Mouse (Mus musculus) limb, embryonic 13.5 days (tissue): ENCODE results near the gene Pde4b. TPM values are rescaled to one million over a fixed set of nuclear protein-coding genes. Genes with fewer than 3 reads are reported as not detected.

ENCODE experiments used
- ATAC-seq: fragments of 200-750 bp; cut with Nextera tagmentation; 2 replicates; pipeline ENCODE4 v1.8.0; 2017; ENCODE audit warnings: low read depth, moderate number of reproducible peaks, moderate TSS enrichment; ENCODE audit not compliant: low FRiP score
- H3K27ac ChIP-seq: fragments of 300-500 bp; sonication (generic); 2 replicates; pipeline ENCODE4 v1.5.1; 2015; ENCODE audit warnings: inconsistent platforms, mild to moderate bottlenecking, moderate library complexity
- H3K27me3 ChIP-seq: fragments of 300-500 bp; sonication (generic); 2 replicates; pipeline ENCODE4 v1.6.1; 2015; ENCODE audit warnings: mild to moderate bottlenecking, inconsistent platforms
- H3K36me3 ChIP-seq: fragments of 300-500 bp; sonication (generic); 2 replicates; pipeline ENCODE4 v1.6.1; 2015; ENCODE audit warnings: inconsistent platforms, mild to moderate bottlenecking, moderate library complexity
- H3K4me1 ChIP-seq: fragments of 300-500 bp; sonication (generic); 2 replicates; pipeline ENCODE4 v1.6.1; 2015; ENCODE audit warnings: inconsistent platforms
- H3K4me2 ChIP-seq: fragments of 300-500 bp; sonication (generic); replicated peaks from 2 replicates; pipeline ENCODE4 v1.6.1; 2015; ENCODE audit warnings: inconsistent platforms, mild to moderate bottlenecking, moderate library complexity
- H3K4me3 ChIP-seq: fragments of 300-500 bp; sonication (generic); 2 replicates; pipeline ENCODE4 v1.5.1; 2015; ENCODE audit warnings: moderate library complexity, mild to moderate bottlenecking, inconsistent platforms
- H3K9ac ChIP-seq: fragments of 300-500 bp; sonication (generic); 2 replicates; pipeline ENCODE4 v1.6.1; 2015; ENCODE audit warnings: mild to moderate bottlenecking, inconsistent platforms
- H3K9me3 ChIP-seq: fragments of 300-500 bp; sonication (generic); 2 replicates; pipeline ENCODE4 v1.6.1; 2016; ENCODE audit warnings: inconsistent platforms
- WGBS: fragments of 180-500 bp; shearing (Covaris S2); methylation state at CpG from one replicate; pipeline ENCODE4 v1.1.7; 2015; 5-methylcytosine and 5-hydroxymethylcytosine counted together
- polyA plus RNA-seq: library from polyadenylated mRNA; unstranded; fragments of >200 nt; fragmentation: Nextera tagmentation; extraction: Ambion mirVana; gene quantifications from 2 replicates; pipeline ENCODE4 v1.2.1, GENCODE M21; 2015

Gene Pde4b
- polyA plus RNA-seq, 1 experiment from 2014 or later = 16.2 TPM

DNA sequence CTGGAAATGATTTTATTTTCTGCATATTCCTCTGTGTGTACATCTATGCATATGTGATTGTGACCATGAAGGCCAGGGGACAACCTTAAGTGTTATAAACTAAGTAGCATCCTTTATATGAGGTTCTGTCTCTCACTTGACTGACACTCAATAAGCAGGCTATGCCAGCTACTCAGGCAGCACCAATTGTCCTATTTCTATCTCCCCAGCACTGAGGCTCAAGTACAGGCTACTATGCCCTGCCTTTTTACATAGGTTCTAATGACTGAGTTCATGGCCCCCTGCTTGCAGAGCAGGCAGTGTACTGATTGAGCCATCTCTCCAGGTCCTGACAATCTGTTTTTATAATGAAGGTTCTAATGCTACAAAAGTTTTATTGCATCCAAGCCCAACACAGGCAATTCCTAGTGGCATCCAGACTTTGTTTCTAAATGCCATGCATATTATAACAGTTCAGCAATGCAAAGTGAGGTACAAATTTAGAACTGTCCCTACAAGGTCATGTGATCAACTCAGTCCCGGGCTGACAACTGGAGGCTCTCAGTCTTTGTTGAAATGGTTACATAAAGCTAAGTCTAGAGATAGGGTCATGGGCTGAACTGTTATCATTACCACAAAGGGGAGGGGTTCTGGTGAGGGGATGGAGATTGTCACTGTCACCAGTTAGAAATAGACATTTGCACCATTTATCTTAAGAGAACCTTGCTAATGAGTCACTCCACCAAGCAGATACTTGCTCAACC lies 295.6 kb downstream of the Pde4b start:
- no peaks in the 10 kb centered on the region for H3K27me3 ChIP-seq
- H3K4me3 ChIP-seq = no peak overlapping the region
- H3K4me2 ChIP-seq = no peak overlapping the region
- 77% methylated on average over 1 of the region's 1 CpGs for WGBS
- no peak for ATAC-seq
- no peaks in the 10 kb centered on the region for H3K9me3 ChIP-seq
- no peaks in the 10 kb centered on the region for H3K36me3 ChIP-seq
- H3K27ac ChIP-seq = no peak overlapping the region
- H3K9ac ChIP-seq = no peak overlapping the region
- H3K4me1 ChIP-seq = no peaks in the 10 kb centered on the region

DNA sequence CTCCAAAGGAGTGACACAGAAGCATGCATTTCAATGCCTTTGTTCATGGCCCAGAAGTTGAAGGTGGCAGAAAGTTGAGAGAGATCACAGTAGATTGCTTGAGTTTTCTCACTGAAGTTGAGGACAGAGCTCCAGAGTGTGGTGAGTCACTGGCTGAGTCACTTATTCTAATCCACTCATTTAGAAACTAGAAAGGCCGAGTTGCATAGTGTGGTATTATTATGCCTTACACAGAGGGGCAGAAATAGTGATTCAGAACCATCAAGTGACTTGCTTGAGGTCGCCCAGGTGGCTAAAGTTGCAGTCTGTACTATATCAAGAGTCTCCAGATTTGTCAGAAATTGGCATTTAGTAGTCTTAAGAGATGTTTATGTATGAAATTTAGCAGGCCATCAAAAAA lies 306.3 kb downstream of the Pde4b start:
- Histone ChIP-seq H3K27me3 (no peaks in the 10 kb centered on the region), H3K9ac (no peak overlapping the region), H3K27ac (no peak overlapping the region), H3K4me3 (no peak overlapping the region), H3K4me2 (no peak overlapping the region), H3K36me3 (no peaks in the 10 kb centered on the region), H3K4me1 (no peaks in the 10 kb centered on the region), H3K9me3 (0 out of 2 replicates have a peak, but pooled peaks cover 6% of the 10 kb centered on the region)
- whole genome bisulfite sequencing = 63% methylated on average over 2 of the region's 2 CpGs
- ATAC-seq = no peak

DNA sequence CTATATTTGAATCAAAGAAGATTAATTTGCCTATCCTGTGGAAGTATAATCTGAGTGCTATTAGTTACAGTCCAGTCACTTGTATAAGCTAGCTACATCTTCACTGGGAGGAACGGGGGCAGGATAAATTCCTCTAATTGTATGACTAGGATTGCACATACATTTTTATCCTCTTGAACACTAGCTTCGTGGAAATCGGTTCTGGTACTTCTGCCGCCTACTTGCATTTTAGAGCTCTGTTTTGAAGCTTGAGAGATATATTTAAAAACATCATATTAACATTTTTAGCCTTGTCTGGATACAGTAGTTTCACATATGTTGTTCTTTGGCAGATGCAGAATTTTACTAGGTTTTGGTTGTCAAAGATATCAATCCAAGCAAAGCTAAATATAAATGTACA lies 310.0 kb downstream of the Pde4b start:
- Histone ChIP-seq H3K4me1 (no peaks in the 10 kb centered on the region), H3K36me3 (no peaks in the 10 kb centered on the region), H3K27me3 (no peaks in the 10 kb centered on the region), H3K4me3 (no peak overlapping the region), H3K9ac (no peak overlapping the region), H3K9me3 (0 out of 2 replicates have a peak, but pooled peaks cover 6% of the 10 kb centered on the region), H3K4me2 (no peak overlapping the region), H3K27ac (no peak overlapping the region)
- 90% methylated on average over 4 of the region's 4 CpGs for WGBS
- no peak for ATAC-seq

DNA sequence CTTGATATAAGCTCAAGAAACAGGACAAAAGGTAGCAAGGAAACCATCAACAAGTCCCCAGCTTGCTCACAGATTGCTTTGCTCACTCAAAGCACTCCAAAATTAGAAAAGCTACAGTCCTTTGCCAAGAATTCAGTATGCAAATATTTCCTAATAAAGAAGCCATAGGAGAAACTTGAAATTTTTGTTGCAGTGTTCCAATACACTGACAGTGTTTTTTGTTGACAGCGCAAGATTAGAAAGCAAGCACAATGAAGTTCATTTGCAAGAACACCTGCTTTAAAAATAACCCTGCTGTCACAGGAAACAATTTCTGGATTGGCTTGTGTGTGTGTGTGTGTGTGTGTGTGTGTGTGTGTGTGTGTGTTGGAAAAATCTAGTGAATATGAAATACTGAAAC lies 311.2 kb downstream of the Pde4b start:
- Histone ChIP-seq H3K36me3 (no peaks in the 10 kb centered on the region), H3K4me2 (no peak overlapping the region), H3K9me3 (0 out of 2 replicates have a peak, but pooled peaks cover 6% of the 10 kb centered on the region), H3K27ac (no peak overlapping the region), H3K9ac (no peak overlapping the region), H3K4me1 (no peaks in the 10 kb centered on the region), H3K4me3 (no peak overlapping the region), H3K27me3 (no peaks in the 10 kb centered on the region)
- ATAC-seq = no peak
- WGBS = 96% methylated on average over 1 of the region's 1 CpGs

DNA sequence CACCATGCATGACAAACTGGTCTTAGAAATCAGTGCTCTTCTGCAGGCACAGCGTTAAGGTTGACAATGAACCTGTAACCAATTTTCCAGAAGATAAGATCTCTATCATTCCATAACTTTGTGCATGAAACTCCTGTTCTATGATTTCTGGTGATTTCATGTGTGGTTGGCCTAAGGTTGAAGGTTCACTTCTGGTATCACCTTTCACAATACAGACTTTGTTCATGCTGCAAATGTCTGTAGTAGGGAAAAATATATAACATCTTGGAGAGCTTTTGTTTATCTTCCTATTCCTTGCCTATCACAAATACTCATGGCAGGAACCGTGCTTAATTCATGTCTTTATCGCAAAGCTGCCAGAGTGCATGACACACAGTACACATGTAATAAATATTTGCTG lies 319.5 kb downstream of the Pde4b start:
- no peak for ATAC-seq
- H3K27ac ChIP-seq = no peak overlapping the region
- H3K27me3 ChIP-seq = no peaks in the 10 kb centered on the region
- no peak overlapping the region for H3K4me3 ChIP-seq
- no peaks in the 10 kb centered on the region for H3K9me3 ChIP-seq
- no peak overlapping the region for H3K4me2 ChIP-seq
- H3K4me1 ChIP-seq = peaks cover 3% of the 10 kb centered on the region; the same call in 1 of the 2 replicates
- H3K36me3 ChIP-seq = no peaks in the 10 kb centered on the region
- H3K9ac ChIP-seq = no peak overlapping the region
- 65% methylated on average over 3 of the region's 3 CpGs for WGBS

DNA sequence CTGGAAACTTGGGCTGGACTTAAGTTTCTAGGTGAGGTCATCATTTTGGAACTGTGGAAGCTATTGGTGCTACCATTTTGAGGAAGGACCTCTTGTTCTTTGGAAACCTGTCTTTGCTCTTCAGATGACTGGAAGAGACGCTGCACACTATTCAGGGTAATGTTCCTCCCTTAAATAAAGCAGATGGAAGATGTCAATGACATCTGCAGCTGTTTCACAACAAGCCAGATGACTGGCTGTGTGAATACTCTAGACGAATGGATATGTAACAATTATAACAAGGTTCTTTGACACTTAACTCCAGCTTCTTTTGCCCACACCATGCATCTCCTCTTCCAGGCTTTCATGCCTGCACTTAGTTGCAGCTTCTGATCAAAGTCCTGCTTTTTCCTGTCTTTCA lies 320.8 kb downstream of the Pde4b start:
- Histone ChIP-seq H3K27ac (no peak overlapping the region), H3K9me3 (no peaks in the 10 kb centered on the region), H3K4me3 (no peak overlapping the region), H3K9ac (no peak overlapping the region), H3K4me2 (no peak overlapping the region), H3K36me3 (no peaks in the 10 kb centered on the region), H3K4me1 (peaks cover 3% of the 10 kb centered on the region; the same call in 1 of the 2 replicates), H3K27me3 (no peaks in the 10 kb centered on the region)
- ATAC-seq = no peak
- WGBS = 62% methylated on average over 2 of the region's 2 CpGs

DNA sequence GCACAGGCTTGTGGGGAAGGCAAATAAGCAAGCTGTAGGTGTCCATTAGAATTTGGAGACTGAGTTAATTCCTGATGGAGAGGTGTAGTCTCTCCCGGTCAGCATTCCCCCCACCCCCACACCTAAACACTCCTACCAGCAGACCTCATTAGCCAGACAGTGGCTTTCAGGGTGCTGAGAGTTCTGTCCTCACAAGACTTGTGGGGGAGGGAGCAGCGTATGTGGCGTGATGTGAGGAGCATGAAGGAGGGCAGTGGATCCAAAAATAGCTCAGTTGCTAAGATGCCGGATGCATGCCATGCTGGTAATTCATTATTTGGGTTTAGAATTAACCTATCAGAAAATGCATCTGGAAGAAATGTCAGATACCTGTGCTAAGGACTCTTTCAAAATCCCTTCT lies 321.6 kb downstream of the Pde4b start:
- Histone ChIP-seq H3K4me2 (no peak overlapping the region), H3K36me3 (no peaks in the 10 kb centered on the region), H3K9me3 (no peaks in the 10 kb centered on the region), H3K4me3 (no peak overlapping the region), H3K27me3 (no peaks in the 10 kb centered on the region), H3K9ac (no peak overlapping the region), H3K27ac (no peak overlapping the region), H3K4me1 (peaks cover 3% of the 10 kb centered on the region; the same call in 1 of the 2 replicates)
- 40% methylated on average over 4 of the region's 4 CpGs for WGBS
- ATAC-seq = no peak

DNA sequence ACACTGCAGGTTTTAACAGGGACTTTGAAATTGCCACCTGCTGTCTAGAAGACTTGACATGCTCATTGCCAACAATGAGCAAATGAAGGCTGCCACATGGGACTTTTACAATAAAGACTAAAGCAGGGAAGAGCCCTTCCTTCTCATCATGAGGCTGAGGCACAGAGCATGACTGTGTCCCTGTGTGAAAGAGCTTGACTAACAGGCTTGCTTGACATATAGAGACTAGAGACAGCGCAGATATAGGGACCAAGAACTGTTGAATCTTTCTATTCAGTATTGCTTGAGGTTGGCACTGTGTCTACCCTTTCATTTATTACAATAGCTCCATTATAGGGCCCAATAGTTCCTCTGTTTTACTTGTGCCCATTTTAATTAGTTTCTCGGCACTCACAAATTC lies 325.8 kb downstream of the Pde4b start:
- H3K9me3 ChIP-seq = no peaks in the 10 kb centered on the region
- H3K27ac ChIP-seq = no peak overlapping the region
- no peaks in the 10 kb centered on the region for H3K36me3 ChIP-seq
- H3K4me1 ChIP-seq = no peaks in the 10 kb centered on the region
- no peak for ATAC-seq
- H3K4me3 ChIP-seq = no peak overlapping the region
- no peak overlapping the region for H3K9ac ChIP-seq
- no peaks in the 10 kb centered on the region for H3K27me3 ChIP-seq
- 61% methylated on average over 2 of the region's 2 CpGs for WGBS
- no peak overlapping the region for H3K4me2 ChIP-seq

DNA sequence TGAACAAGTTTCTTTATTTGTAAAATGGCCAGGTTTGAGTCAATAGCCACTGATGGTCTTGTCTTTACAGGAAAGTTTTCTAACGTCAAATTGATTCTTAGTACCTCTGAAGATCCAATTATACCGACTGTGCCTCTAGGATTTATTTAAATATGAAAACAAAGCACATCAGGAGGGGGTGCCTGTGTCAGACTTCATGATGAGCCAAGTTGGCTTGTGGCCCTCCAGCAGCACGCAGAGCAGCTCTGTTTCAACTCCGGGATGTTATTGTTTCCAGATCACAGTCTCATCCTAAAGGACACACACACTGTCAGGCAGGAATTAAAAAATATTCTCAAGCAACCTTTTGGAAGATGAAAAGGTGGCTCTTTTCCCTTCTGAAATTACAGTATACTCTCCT lies 326.5 kb downstream of the Pde4b start:
- H3K4me2 ChIP-seq = no peak overlapping the region
- no peaks in the 10 kb centered on the region for H3K36me3 ChIP-seq
- no peak for ATAC-seq
- no peak overlapping the region for H3K9ac ChIP-seq
- 58% methylated on average over 4 of the region's 4 CpGs for WGBS
- no peaks in the 10 kb centered on the region for H3K9me3 ChIP-seq
- H3K4me1 ChIP-seq = no peaks in the 10 kb centered on the region
- no peaks in the 10 kb centered on the region for H3K27me3 ChIP-seq
- H3K27ac ChIP-seq = no peak overlapping the region
- no peak overlapping the region for H3K4me3 ChIP-seq

DNA sequence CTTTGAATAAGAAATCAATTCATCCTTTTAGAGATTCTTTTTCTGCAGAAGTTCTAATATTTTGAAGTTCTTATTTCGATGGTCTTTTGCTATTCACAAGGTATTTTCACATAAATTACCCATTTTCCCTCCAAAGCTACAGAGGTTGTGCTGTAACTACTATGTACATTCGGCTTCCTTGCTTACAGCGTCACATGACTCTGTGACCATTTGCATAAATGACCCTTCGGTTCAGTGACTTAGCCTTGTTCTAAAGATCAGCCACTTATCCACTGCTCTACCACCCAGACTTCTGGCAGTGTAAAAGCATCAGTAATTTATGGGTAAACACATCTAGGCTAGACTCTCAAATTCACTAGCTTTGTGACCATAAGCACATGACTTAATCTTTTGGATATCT lies 327.3 kb downstream of the Pde4b start:
- Histone ChIP-seq H3K4me1 (no peaks in the 10 kb centered on the region), H3K27me3 (no peaks in the 10 kb centered on the region), H3K9me3 (no peaks in the 10 kb centered on the region), H3K4me3 (no peak overlapping the region), H3K4me2 (no peak overlapping the region), H3K9ac (no peak overlapping the region), H3K27ac (no peak overlapping the region), H3K36me3 (no peaks in the 10 kb centered on the region)
- ATAC-seq = no peak
- 84% methylated on average over 4 of the region's 4 CpGs for WGBS

DNA sequence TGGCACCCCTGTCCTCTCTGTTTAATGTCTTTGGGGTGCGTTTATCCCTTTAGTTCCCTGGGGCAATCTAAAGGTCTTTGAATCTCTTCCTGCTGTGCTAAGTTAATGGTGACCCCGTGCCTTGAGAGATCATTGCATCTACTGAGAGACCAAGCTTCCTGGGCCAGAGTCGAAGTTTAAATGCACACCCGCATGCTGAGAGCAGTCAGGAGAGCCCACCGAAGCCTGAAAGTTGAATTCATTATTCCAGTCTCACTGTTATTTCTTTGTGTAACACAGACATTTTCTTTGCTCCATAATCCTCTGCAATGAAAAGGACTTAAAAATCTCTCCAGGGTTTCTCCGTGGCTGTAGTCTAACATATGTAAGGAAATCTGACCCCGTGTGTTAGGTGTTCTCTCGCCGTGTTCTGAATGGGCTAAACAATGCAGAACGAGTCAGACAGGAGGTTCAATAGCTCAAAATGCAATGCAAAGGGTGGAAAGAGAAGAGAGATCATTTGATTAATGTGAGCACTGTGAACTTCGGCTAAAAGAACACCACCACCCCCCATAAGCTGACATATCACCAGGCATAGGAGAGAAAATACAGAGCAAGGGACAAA lies 333.6 kb downstream of the Pde4b start:
- Histone ChIP-seq H3K4me3 (no peak overlapping the region), H3K36me3 (no peaks in the 10 kb centered on the region), H3K27ac (no peak overlapping the region; the same call in 1 of the 2 replicates), H3K4me2 (peak overlapping the region; percentile 31), H3K9ac (no peak overlapping the region), H3K4me1 (peaks cover 11% of the 10 kb centered on the region), H3K27me3 (no peaks in the 10 kb centered on the region), H3K9me3 (no peaks in the 10 kb centered on the region)
- WGBS = 27% methylated on average over 11 of the region's 11 CpGs
- ATAC-seq = no peak

DNA sequence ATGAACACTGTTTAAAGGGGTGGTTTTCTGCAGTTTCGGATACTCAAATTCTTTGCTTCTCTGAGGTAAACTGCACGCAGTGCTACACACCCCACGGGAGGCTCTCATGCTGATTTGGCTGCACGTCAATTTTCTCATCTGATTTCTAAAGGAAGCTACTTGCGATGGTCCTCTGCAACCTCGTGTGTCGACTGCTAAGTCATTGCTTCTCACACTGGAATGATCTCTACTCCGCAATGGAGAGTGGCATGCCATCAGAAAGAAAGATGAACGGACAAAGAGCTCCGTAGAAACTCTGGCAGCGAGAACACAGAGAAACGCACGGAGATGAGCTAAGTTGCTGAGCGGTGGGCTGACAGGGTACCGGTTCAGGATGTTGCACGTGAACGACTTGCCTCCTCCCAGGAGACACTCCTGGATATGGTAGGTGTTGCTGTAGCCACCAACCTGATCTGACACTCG lies 334.1 kb downstream of the Pde4b start:
- Histone ChIP-seq H3K4me3 (no peak overlapping the region), H3K36me3 (no peaks in the 10 kb centered on the region), H3K27me3 (no peaks in the 10 kb centered on the region), H3K4me2 (peak overlapping the region; percentile 31), H3K9ac (no peak overlapping the region), H3K27ac (no peak overlapping the region), H3K9me3 (no peaks in the 10 kb centered on the region), H3K4me1 (peaks cover 11% of the 10 kb centered on the region)
- 73% methylated on average over 18 of the region's 18 CpGs for WGBS
- ATAC-seq = no peak
